Mouse (Mus musculus): Measurements from ENCODE around the gene Pkp4. TPM values are rescaled to one million over a fixed set of nuclear protein-coding genes. Genes with fewer than 3 reads are reported as not detected.
"Not testable (repeated sequence)": the region's sequence is repeated elsewhere in the genome, so short reads cannot be mapped to it uniquely, and the experiment has no call there.

Pkp4 gene
- polyA plus RNA-seq, 1 experiment = 20.4 TPM

DNA sequence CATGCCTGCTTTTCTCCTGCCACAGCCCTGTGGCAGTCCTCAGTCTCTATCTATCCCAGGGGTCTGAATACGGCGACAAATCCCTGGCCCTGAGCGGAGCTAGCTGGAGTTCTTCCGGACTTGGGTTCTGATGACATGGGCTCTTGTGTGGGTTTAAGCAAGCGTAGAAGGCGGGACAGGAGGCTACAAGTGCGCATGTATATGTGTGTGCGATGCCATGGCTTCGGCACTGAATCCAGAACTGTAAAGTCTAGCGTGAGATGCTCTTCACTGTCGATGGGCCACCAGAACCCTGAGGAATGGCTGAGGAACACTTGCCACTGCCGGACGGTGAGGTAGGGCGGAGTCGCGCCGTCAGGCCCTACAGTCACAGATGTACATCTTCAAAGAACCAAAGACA is 222.6 kb downstream of the Pkp4 start:
- H3K9me3 ChIP-seq = 0 out of 2 replicates have a peak, but pooled peaks cover 8% of the 10 kb centered on the region
- TF ChIP-seq GATA1 (IDR thresholded peaks at IDR 0.05; ENCODE audit: borderline replicate concordance, low read length) (no peak), FLI1 (IDR thresholded peaks at IDR 0.05; ENCODE audit: low read length) (no peak)

DNA sequence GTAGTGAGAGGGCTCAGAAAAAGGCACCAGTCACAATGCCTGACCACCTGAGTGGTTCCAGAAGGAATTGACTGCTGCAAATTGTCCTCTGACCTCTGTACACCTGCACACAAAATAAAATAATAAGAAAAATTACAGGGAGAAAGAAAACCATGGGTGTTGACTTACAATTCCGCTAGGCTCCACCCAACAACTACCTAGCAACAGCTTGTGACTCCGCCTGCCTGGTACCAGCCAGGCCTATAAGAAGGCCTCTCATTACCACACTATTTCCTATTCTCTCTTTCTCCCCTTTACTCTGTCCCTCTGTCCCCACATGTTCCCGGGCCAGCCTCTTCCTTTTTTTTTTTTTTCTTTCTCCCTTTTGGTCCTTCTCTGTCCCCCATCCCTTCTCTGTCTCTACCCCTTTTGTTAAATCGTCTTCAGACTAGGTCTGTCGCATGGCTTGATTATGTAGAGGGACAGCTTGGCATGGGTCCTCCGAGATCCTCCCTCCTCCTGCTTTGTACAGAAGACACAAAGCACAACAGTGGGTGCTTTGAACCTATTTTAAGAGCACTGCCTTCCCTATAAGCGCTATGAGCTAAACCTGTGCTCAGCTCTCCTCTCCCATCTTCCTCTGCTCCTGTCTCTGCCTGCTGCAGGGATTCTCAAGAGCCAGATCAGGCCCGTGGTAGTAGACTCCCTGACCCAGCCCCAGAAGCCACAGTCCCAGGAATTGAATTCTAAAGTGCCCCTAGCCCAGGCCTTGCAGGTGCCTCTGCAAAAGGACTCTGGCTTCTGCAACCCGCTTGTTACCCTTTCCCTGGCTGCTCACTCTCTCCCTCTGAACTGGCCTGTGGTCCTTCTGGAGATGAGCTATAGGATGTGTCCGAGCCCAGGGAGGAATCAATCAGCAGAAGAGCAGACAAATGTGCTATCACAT is 223.5 kb downstream of the Pkp4 start:
- H3K4me1 ChIP-seq = no peaks in the 10 kb centered on the region
- 0 out of 2 replicates have a peak, but pooled peaks cover 8% of the 10 kb centered on the region for H3K9me3 ChIP-seq
- TF ChIP-seq FLI1 (IDR thresholded peaks at IDR 0.05; ENCODE audit: low read length) (no peak), GATA1 (IDR thresholded peaks at IDR 0.05; ENCODE audit: borderline replicate concordance, low read length) (no peak)
- no peaks in the 10 kb centered on the region for H3K27me3 ChIP-seq (replicated peaks)
- H3K36me3 ChIP-seq (replicated peaks; ENCODE audit: low read length) = no peaks in the 10 kb centered on the region
- H3K4me3 ChIP-seq (replicated peaks) = no peak overlapping the region

More for the DNA sequence above, 222.6 kb downstream of the Pkp4 start:
- no peaks in the 10 kb centered on the region for H3K36me3 ChIP-seq (replicated peaks; ENCODE audit: low read length)
- no peaks in the 10 kb centered on the region for H3K4me1 ChIP-seq
- H3K4me3 ChIP-seq (replicated peaks) = no peak overlapping the region
- H3K27me3 ChIP-seq (replicated peaks) = no peaks in the 10 kb centered on the region

DNA sequence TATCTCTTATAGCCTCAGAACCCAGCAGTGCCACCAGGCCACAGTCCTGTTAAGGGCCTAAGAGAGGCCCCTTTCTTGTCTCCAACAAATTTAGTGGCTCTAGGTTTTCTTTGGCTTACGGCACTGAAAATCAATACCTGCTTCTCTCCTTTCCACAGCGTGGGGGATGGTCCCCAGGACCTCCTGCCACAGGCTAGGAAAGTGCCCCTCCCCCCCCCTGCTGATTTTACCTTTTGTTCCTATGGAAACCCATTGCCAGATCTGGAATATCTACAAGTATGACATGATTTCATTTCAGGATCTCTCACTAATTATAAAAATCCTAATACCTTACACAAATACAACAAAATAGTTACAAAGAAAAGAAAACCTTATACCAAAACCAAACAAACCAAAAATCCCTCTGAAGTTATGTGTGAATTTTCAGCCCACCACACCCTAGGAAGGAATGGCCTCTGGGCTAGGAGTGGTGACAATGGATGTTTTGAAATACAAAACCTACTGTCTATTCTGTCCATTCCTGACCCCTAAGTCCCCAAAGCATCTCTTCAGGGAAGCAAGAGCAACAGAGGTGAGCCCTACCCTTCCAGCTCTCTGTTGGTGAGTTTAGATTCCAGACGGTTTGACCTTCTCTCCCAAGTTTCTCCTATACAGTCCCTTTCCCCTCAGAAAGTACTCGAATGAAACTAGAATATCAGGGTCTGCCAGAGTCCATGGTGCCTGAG is 224.7 kb downstream of the Pkp4 start:
- Histone ChIP-seq H3K4me1 (no peaks in the 10 kb centered on the region), H3K27me3 (replicated peaks) (no peaks in the 10 kb centered on the region), H3K4me3 (replicated peaks) (no peak overlapping the region), H3K9me3 (0 out of 2 replicates have a peak, but pooled peaks cover 8% of the 10 kb centered on the region), H3K36me3 (replicated peaks; ENCODE audit: low read length) (no peaks in the 10 kb centered on the region)
- no peak for TF ChIP-seq FLI1 (IDR thresholded peaks at IDR 0.05; ENCODE audit: low read length)
- no peak for TF ChIP-seq GATA1 (IDR thresholded peaks at IDR 0.05; ENCODE audit: borderline replicate concordance, low read length)

DNA sequence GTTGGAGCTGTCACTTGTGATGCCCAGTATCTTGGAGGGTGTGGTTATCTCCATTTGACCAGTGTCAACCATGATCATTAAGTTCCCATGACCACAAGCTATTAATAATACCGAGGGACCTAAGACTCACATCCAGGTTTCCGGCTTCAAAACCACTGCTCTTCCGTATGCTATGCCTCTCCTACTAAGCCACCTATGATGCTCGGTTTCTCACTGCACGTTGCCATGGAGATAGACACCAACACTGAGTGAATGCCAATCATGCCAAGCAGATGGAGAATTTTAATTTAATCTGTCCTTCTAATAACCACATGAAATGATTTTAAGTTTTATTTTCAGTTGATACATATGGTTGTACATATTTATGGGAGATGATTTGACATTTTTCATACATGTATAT is 229.3 kb downstream of the Pkp4 start:
- H3K27me3 ChIP-seq (replicated peaks) = no peaks in the 10 kb centered on the region
- no peak for TF ChIP-seq GATA1 (IDR thresholded peaks at IDR 0.05; ENCODE audit: borderline replicate concordance, low read length)
- no peak for TF ChIP-seq FLI1 (IDR thresholded peaks at IDR 0.05; ENCODE audit: low read length)
- no peak overlapping the region for H3K4me3 ChIP-seq (replicated peaks)
- H3K9me3 ChIP-seq = peaks cover 18% of the 10 kb centered on the region
- H3K36me3 ChIP-seq (replicated peaks; ENCODE audit: low read length) = no peaks in the 10 kb centered on the region
- peaks cover 4% of the 10 kb centered on the region; the same call in 1 of the 2 replicates for H3K4me1 ChIP-seq

DNA sequence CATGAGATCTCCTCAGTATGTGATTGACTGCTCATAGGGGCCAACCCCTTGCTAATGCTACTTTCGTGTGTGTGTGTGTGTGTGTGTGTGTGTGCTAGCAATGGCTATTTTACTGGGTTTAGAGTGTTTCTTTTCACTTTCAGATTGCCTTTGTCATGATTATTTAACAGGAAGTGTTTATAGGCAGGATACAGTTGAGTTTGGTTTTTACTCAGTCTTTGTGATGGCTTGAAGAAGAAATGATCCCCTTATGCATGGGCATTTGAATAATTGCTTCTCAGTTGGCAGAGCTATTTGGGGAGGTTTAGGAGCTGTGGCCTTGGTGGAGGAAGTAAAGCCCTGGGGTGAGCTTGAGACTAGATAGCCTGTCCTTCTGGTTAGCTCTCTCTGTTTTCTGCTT is 232.5 kb downstream of the Pkp4 start:
- peaks cover 19% of the 10 kb centered on the region for H3K9me3 ChIP-seq
- peaks cover 13% of the 10 kb centered on the region for H3K4me1 ChIP-seq
- H3K4me3 ChIP-seq (replicated peaks) = no peak overlapping the region
- H3K27me3 ChIP-seq (replicated peaks) = peaks cover 3% of the 10 kb centered on the region
- TF ChIP-seq FLI1 (IDR thresholded peaks at IDR 0.05; ENCODE audit: low read length) (no peak), GATA1 (IDR thresholded peaks at IDR 0.05; ENCODE audit: borderline replicate concordance, low read length) (no peak)
- H3K36me3 ChIP-seq (replicated peaks; ENCODE audit: low read length) = no peaks in the 10 kb centered on the region

DNA sequence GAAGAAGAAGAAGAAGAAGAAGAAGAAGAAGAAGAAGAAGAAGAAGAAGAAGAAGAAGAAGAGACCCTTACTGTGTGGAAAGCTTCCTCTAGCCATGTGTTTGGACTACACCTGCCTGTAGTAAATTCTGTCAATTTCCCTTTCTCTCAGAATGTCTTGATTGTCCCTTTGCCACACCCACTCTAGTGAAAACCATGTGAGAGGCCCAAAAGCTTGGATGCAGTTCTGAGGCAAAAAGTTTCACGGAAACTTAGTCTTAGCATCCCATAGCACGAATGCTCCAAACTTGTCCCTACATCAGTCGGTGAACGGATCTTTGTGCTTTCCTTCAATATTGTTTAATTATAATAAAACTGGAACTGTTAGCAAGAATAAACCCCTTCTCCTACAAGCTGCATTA is 234.0 kb downstream of the Pkp4 start:
- Histone ChIP-seq H3K9me3 (peaks cover 19% of the 10 kb centered on the region), H3K36me3 (replicated peaks; ENCODE audit: low read length) (no peaks in the 10 kb centered on the region), H3K4me1 (peaks cover 13% of the 10 kb centered on the region), H3K27me3 (replicated peaks) (peaks cover 3% of the 10 kb centered on the region), H3K4me3 (replicated peaks) (no peak overlapping the region)
- no peak for TF ChIP-seq FLI1 (IDR thresholded peaks at IDR 0.05; ENCODE audit: low read length)
- no peak for TF ChIP-seq GATA1 (IDR thresholded peaks at IDR 0.05; ENCODE audit: borderline replicate concordance, low read length)

DNA sequence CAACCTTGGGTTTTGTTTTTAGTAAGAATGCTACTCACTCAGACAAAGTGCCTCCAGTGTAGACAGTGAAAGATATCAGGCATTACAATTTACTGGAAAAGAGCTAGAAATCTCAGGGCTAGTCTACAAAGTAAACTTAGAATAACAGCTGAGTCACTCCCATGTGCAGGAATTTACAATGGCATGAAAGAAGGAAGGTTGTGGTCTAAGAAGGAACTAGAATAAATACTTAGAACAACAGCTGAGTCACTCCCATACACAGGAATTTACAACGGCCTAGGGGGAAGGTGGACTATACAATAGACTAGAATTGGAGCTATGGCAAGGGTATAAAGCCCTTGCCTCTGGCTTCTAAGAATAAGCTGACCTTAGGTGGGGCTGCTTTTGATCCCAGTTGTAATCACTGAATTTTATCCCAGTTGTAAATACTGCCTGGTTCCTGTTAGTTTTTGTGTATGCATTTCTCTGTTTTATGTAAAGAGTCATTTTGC is 234.6 kb downstream of the Pkp4 start:
- Histone ChIP-seq H3K9me3 (peaks cover 19% of the 10 kb centered on the region), H3K4me1 (peaks cover 13% of the 10 kb centered on the region)
- H3K27me3 ChIP-seq (replicated peaks); H3K4me3 ChIP-seq (replicated peaks); H3K36me3 ChIP-seq (replicated peaks; ENCODE audit: low read length): not testable (repeated sequence)

DNA sequence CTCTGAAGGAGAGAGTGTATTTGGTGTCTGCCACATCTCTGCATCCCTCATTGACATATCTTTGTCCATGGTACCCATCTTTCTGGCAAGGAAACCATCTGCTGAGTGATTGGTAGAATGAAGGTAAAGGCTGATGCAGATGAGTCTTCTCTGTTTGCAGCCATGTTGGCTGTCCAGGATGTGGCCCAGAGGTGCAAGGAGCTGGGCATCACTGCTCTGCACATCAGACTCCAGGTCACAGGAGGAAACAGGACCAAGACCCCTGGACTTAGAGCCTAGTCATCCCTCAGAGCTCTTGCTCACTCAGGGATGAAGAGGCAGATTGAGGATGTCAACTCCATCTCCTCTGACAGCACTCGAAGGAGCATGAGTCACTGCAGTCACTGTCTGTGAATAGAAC is 235.9 kb downstream of the Pkp4 start:
- Histone ChIP-seq H3K4me3 (replicated peaks) (no peak overlapping the region), H3K9me3 (peaks cover 14% of the 10 kb centered on the region), H3K27me3 (replicated peaks) (peaks cover 3% of the 10 kb centered on the region), H3K4me1 (peaks cover 16% of the 10 kb centered on the region), H3K36me3 (replicated peaks; ENCODE audit: low read length) (no peaks in the 10 kb centered on the region)
- TF ChIP-seq FLI1 (IDR thresholded peaks at IDR 0.05; ENCODE audit: low read length) (no peak), GATA1 (IDR thresholded peaks at IDR 0.05; ENCODE audit: borderline replicate concordance, low read length) (no peak)

DNA sequence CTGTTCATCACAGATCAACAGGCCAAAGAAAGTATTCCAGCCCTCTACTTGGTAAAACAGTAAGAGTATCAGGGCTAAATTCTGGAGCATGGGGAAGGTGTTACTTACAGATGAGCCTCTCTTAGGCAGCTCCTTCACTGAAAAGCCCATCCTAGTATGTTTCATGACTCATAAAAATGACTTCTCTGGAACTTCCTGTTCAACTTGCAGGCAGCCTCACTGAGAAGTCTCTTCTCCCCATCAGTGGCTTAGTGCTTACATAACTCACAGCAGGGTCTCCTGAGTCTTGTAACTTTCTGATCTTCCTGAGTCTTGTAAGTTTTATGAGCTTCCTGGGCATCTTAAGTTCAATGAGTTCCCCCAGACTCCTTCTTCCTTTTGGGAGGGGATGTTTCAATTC is 236.9 kb downstream of the Pkp4 start:
- Histone ChIP-seq H3K4me1 (peaks cover 16% of the 10 kb centered on the region), H3K36me3 (replicated peaks; ENCODE audit: low read length) (no peaks in the 10 kb centered on the region), H3K4me3 (replicated peaks) (no peak overlapping the region), H3K9me3 (peaks cover 7% of the 10 kb centered on the region; the same call in 1 of the 2 replicates), H3K27me3 (replicated peaks) (peaks cover 3% of the 10 kb centered on the region)
- TF ChIP-seq FLI1 (IDR thresholded peaks at IDR 0.05; ENCODE audit: low read length) (no peak), GATA1 (IDR thresholded peaks at IDR 0.05; ENCODE audit: borderline replicate concordance, low read length) (no peak)
